Mouse (Mus musculus): ENCODE data around the gene Eya2.

Eya2 gene

DNA sequence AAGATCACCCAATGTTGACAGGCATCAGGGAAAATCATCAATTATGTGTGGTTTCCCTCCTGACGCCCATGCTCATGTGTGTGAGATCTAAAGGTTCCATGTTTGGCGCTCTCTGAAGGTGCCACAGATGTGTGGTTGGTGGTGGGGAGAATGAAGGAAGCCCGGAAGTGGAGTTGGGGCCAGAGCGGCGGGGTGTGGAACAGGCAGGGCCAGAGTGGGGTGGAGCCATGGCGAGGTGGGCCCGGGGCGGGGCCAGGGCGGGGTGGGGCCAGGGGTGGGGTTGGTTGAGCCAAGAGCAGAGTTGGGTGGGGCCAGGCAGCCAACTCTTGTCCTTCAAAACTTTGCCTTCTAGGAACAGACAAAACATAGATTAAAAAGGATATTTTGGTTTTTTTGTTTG is 113.4 kb downstream of the Eya2 start:
- DNase-seq (ENCODE audit: extremely low read depth, low read depth, low spot score) = no peak

DNA sequence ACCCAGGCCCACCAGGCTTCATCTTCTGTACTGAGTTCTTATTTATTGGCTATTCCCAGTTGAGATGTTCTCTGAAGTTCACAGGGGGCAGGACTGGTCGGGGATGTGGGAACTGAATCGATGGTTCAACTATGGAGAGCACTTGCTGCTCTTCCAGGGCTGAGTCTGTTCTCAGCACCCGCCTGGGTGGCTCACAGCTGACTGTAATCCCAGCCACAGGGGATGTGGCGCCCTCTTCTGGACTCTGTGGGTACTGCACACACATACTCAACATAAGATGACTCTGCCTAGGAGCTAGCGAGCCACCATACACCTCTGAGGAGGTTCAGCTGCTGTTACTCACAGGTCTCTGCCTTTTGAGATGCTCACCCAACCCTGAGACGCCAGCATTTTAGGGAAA is 121.9 kb downstream of the Eya2 start:
- DNase-seq (ENCODE audit: extremely low read depth, low read depth, low spot score) = no peak

DNA sequence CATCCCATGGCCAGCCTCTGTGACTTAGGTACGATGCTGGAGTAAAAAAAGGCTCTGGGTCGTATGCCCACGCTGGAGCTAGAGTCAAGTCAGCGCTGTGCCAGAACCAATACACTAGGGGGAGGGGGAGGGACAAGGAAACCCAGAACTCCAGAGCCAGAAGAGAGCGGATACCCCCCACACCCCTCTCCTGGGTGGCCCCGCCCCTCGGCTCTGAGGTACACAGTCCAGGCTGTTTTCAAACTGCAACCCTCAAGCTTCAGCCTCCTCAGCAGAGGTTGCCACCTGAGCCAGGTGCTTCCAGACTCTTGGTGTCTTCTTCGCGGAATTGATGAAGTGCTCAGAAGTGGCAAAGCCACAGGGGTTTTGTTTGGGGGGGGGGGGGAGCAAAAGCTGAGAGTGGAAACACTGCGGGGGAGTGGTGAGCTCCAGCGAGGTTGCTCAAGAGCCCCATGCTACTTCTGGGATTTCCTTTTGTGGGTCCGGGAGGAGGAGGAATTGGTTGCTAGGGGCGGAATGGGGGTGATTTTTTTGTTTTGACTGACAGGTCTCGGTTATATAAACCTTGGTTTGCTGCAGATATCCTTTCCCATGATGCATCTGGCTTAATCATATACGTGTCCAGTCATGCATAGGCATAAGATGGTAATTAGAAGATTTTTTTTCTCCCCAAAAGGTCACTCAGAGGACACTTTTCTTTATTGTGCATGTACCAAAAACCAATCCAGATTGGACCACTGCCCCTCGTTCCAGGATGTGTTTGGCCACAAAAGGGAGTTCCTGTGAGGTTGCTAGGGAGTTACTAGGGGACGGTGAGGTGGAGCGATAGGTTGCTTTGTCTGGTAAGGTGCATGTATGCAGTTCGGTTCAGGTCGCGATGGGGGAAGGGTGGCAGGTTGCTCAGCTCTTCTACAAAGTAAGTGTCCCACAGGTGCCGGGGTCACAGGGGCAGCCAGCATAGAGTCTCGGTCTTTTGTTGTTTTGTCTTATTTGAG is 122.6 kb downstream of the Eya2 start:
- DNase-seq (ENCODE audit: extremely low read depth, low read depth, low spot score) = no peak

DNA sequence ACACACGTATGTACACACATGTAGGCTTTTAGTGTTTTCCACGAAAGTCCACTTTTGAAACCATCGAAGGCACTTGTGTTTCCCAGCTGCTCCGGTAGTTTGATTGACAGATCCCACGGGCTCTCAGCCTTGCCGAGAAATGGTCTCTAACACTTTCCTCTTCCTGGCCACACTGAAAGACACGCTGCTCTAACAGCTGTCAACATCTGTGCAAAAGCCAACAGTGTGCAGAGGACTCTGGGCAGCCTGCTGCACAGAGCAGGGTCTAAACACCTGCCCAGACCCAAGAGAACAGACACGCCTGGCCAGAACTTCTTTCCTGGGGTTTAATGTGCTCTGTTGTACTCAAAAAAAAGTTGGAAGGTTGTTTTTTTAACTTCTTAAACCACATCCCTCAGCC is 124.5 kb downstream of the Eya2 start:
- DNase-seq (ENCODE audit: extremely low read depth, low read depth, low spot score) = no peak

DNA sequence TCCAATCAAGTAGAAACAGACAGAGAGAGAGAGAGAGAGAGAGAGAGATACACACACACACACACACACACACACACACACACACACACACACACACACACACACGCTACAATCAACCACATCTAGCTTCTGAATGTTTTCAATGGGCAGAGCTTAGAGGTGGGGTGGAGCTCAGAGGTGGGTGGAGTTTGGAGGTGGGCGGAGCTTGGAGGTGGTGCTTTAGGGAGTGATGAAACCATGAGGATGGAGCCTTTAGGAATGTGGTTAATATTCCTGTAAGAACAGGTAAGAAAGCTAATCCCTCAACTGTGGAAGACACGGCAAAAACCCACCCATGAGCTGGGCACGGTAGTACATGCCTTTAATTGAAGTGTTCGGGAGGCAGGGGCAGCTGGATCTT is 127.1 kb downstream of the Eya2 start:
- DNase-seq (ENCODE audit: extremely low read depth, low read depth, low spot score) = peak; percentile 28

DNA sequence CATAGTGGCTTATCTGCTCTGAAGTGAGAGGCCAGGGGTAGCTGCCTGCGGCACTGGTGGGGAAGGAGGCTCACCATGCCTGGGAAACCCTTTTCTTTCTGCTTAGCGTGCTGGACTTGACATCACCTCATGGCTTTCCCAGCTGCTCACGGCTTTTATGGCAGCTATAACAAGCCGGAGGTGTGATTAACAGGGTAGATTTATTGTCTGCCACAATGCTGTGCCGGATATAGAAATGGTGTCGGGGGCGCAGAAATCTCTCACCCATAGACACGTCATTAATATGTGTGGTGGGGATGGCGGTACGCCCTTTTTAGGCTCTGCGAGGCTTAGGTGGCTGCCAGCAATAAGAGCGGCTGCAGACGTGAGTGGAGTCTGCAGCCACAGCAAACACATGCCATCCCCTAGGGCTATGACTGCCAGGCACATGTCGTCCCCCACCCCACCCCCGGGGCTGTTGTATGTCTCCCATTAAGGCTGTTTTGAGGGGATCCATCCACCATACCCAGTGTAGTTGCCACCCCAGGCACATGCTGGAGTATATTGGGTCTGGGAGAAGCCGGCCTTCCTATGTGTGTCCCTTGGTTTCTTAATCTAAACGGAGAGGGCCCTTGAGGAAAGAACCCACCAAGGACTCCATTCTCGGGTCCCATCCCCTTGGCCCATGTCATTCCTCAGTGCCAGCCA is 137.9 kb downstream of the Eya2 start:
- DNase-seq (ENCODE audit: extremely low read depth, low read depth, low spot score) = no peak

DNA sequence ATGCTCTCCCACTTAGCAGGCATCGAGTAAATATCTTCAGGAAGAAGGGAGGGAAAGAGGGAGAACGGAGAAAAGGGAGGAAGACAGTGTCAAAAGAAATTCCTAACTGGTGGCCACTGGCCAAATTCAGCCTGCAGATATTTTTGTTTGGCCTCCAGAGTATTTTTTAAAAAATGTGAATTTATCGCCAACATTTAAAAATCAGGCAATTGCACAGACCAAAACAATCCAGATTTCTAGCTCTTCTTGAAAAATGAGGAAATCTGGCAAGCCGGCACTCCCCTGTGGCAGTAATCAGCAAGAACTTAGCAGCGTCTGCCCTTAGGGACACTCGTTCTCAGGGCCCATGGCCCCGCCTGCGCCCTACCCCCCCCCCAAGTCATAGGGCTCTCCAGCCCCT is 138.9 kb downstream of the Eya2 start:
- no peak for DNase-seq (ENCODE audit: extremely low read depth, low read depth, low spot score)

DNA sequence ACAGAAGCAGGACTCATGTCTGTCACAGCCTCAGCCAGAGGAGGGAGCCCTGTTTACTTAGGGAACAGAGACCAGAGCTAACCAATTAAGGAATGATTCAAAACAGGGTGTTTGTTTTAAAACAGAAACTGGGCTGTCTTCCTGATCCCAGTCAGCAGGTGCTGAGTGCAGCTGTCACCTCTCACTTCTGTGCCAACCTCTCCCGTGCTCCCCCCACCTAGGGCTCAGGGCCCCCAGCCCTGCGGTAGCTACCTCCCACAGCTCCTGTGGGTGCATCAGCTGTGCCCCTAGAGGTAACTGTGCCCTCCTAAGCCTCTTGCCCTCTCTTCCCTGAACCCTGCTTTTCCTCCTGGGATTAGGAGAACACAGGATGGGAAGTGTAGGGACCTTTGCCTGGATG is 141.5 kb downstream of the Eya2 start:
- DNase-seq (ENCODE audit: extremely low read depth, low read depth, low spot score) = no peak

DNA sequence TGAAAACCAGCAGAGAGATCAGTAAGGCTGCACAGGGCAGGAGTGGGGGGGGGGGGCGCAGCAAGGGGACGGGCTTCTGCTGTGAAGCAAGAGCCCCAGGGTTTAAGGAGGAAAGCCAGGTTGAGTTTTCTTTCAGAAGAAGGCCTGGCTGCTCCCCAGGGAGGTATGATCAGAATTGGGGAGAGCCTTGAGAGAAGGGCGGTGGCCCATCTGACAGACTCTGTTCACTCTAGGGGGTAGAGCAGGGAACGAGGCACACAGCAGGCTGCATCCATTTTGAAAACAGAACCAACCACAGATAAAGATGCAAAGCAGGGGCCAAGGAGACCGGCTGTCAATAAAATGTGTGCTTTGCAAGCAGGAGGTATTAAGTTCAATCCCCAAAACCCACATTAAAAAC is 145.5 kb downstream of the Eya2 start:
- no peak for DNase-seq (ENCODE audit: extremely low read depth, low read depth, low spot score)

DNA sequence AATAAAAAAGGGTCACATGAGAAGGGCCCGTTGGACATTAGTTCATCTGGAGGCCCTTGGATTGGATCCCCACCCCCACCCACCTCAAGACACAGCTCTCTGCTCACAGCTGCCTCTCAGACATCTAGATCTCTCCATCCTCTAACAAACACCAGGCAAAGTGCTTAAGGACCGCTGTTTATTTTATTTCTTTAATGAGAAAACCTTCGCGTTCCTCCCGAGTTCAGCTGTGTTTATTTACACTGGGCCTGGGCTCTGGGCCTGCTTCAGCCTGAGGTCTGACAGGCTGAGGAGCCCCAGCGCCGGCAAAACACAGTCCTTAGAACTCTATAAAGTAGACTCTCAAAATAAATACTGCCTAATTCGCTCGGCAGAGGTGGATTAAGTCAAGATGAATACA is 146.2 kb downstream of the Eya2 start:
- DNase-seq (ENCODE audit: extremely low read depth, low read depth, low spot score) = no peak

DNA sequence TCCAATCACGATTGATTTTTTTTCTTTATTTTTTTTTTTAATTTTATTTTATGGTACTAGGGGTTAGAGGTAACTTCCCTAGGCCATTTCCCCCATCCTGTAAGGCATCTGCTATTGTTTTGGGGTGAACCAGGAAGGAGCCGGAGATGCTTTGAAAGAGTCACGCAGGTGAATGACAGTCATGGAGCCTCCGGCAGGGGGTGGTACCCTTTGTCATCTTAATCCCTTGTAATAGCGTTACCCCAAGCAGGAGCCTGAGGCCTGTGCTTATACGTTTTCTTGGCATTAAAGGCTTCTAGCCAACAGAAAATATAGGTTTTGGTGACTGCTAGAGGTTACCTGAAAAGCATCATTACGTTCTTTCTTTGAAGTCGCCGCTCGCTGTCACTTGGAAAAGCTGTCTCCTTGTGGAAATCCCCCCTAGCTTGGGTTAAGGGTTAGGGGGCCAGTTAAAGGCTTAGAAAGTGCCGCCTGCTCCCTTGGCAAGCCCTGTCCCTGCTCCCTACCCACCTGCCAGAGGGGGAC is 146.8 kb downstream of the Eya2 start:
- DNase-seq (ENCODE audit: extremely low read depth, low read depth, low spot score) = no peak

DNA sequence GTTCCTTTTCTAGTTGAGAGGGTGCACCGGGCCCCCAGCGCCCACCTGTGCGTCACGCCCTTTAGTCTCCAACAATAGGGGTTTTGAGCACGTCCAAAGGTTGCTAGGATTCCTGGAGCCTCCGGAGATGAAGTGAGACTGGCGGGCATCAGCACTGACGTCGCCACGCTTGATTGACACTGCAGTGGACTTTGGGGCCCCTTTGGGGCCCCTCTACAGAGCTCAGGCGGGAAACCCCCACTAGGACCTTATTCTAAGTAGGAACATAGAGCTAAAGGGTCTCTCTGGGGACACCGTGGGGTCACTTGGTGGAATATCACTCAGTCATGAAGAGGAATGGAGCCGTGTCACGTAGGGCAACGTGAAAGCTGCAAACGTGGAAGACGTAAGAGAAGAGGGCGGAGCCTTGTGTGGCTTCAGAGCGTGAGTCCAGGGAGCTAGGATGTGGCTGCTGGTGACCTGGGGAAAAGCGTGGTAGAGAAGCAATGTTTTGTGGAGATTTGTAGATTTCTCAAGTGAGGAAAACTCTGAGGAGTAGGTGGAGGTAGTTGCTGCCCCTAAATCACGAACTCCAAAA is 147.5 kb downstream of the Eya2 start:
- DNase-seq (ENCODE audit: extremely low read depth, low read depth, low spot score) = no peak

DNA sequence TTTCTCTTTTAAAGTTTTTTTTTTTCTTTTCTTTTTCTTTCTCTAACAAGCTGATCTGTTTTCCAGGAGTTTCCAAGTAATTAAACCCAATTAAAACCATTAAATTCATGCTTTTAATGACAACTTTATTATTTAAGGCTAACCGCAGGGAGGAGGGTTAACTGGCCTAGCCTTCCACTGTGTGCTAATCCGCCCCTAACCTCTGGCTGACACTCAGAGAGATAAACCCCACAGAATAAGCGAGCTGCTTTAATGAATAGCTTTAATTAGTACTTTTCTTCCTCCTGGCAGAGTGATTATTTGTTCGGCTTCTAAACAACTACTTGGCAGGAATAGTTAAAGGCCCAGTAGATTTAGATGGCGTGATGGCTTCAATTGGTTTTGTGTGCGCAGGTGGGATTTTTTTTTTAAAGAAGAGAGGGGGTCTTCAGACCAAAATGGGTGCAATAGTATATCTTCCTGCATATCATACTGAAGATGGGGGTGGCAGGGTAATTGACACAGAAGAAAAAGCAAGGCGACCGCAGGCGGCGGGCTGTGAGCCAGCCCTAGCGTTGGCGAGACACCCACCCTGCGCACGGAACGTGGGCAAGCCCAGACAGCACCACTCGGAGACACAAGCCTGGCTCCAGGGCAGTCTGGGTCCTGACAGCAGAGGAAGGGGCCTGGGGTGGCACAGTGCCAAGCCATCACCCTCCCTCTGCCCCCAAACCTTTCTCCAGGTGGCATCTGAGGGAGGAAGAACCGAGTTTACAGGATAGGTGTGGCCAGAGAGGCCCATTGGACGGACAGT is 150.7 kb downstream of the Eya2 start:
- no peak for DNase-seq (ENCODE audit: extremely low read depth, low read depth, low spot score)

DNA sequence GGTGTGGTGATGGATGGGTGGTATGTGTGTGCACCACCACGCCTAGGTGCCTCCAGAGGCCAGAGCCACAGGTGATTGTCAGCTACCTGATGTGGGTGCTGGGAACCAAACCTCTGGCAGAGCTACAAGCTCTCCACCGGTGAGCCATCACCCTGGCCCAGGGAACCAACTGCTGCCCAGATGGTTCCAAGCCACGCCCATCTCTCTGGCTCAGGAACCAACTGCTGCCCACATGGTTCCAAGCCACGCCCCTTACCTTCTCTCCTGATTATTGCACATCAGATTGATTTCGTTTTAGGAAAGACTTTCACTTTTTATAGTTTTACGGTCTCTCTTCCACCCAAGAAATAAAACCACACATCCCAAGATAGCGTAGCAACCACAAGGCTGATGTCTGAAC is 153.1 kb downstream of the Eya2 start:
- no peak for DNase-seq (ENCODE audit: extremely low read depth, low read depth, low spot score)

DNA sequence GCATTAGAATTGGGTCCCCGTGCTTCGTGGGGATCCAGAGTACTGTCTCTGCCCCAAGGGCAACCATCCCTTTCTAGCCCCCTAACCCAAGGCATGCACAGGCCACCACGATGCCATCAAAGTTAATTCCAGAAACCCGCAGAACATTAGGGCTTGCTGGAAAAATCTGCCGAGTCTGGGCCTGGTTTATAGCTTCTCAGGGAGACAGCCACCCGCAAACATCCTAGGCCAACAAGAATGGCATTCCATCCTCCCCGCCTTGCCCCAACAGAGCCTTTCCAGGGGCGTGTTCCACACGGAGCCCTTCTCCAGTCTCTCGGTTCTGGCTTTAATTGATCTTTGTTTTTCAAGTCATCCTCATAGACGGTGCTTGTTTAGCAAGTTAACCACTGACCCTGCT is 153.6 kb downstream of the Eya2 start:
- no peak for DNase-seq (ENCODE audit: extremely low read depth, low read depth, low spot score)

DNA sequence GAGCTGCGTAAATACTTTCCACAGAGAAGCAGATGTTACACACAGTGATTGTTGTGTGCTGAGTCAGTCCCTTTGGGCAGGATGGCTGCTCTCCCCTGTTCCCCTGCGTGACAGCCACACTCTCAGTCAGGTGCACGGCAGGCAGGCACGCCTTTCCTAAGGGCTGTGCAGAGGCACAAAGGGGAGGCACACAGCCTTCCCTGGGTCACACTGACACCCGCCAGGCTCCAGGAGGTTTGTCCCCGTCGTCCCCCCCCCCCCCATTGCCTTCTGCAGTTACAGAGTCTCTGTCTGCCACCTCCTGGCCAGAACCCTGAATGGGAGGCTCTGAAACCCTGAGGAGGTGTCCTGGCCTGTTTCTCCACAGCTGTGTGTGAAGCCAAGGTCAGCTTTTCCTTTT is 156.2 kb downstream of the Eya2 start:
- DNase-seq (ENCODE audit: extremely low read depth, low read depth, low spot score) = no peak

DNA sequence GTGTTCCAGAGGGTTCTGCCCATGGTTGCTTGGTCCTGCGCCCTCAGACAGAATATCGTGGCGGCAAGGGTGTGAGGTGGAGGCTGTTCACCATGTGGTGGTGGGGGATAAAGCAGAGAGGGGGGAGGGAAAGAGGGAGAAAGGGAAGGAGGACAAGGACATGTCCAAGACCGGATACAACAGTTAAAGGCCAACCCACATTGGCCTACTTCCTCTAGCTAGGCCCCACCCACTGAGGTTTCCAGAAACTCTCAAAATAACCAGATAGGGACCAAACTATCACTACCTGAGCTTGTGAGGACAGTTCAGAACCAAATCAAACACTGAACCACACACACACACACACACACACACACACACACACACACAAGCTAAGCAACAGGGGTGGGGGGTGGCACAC is 157.9 kb downstream of the Eya2 start:
- DNase-seq (ENCODE audit: extremely low read depth, low read depth, low spot score) = no peak

DNA sequence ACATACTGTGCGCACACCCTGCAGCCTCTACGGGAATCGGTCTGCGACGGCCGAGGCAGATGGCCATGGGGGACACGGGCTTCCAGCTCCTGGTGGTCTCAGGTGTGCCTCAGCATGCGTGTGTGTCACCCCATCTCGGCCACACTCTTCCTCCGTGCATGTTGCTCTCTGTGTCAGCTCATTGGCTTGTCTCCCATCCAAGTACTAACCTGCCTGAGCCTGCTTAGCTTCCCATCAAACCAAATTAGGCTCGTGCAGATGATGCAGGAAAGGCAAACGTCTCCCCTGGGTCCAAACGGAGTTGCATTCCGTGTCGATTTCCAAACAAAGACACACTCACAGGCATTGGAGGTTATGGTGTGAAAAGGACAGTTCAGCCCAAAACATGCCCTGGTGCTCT is 163.0 kb downstream of the Eya2 start:
- DNase-seq (ENCODE audit: extremely low read depth, low read depth, low spot score) = no peak

DNA sequence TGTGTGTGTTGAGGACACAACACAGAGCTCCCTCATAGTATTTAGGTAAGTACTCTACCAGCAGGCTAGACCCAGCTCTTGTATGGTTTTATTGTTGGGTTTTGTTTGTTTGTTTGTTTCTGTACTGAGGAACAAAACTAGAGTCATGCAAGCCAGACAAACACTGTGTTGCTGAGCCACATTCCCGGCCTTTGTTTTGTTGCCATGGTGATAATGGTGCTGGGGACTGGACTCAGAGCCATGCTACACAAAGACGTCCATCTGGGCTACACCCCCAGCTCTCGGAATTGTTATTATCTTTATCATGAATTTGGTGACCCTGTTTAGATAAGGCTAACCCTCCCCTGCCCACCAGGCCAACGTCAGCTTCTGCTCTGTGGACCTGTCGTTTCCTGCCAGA is 163.7 kb downstream of the Eya2 start:
- no peak for DNase-seq (ENCODE audit: extremely low read depth, low read depth, low spot score)

DNA sequence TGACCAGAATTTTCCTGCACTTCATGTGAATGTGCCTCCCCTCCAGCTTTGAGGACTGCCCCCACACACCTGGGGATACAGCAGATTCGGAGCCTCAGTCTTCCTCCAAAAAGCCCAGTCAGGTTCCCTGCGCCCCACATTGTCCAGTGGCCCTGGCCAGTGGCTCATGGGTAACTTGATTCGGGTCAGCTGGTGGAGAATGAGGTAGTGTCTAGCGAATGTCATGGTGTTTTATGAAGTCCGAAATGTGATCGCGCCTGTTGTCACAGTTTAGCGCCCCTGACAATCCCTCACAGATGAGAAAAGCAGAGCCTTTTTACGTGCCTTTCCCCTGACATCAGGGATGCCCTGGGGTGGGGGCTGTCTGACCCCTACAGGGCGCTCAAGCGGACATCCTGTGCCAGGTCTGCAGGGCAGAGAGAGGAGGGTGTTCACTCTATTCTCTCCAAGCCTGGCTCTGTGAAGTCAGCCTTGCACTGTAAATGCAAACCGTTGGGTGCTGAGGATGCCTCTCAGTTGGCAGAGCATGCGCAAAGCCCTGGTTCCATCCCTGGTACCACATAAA is 164.7 kb downstream of the Eya2 start:
- no peak for DNase-seq (ENCODE audit: extremely low read depth, low read depth, low spot score)
